Mouse (Mus musculus) testis, adult 2 months (tissue): ENCODE data around the gene Thbs4. TPM values are rescaled to one million over a fixed set of nuclear protein-coding genes. Genes with fewer than 3 reads are reported as not detected.
A peak's percentile ranks its signal among the peaks of the same experiment; 100 is the strongest.

Experiments
- H3K27ac ChIP-seq: fragments of 200-500 bp; 2 replicates; pipeline ENCODE4 v1.5.1; 2012; ENCODE audit warnings: low read depth, low read length; ENCODE audit not compliant: control insufficient read depth, insufficient read depth
- H3K27me3 ChIP-seq: fragments of 200-500 bp; 2 replicates; pipeline ENCODE4 v1.6.1; 2012; ENCODE audit warnings: mild to moderate bottlenecking, low read length, moderate library complexity; ENCODE audit not compliant: control insufficient read depth, insufficient read depth
- H3K36me3 ChIP-seq: fragments of 200-500 bp; 2 replicates; pipeline ENCODE4 v1.6.1; 2012; ENCODE audit warnings: mild to moderate bottlenecking, low read length; ENCODE audit not compliant: control insufficient read depth, insufficient read depth
- H3K4me1 ChIP-seq: fragments of 200-500 bp; 2 replicates; pipeline ENCODE4 v1.6.1; 2012; ENCODE audit warnings: low read length; ENCODE audit not compliant: control insufficient read depth, insufficient read depth
- H3K4me3 ChIP-seq: fragments of 200-500 bp; 2 replicates; pipeline ENCODE4 v1.5.1; 2012; ENCODE audit warnings: low read depth, mild to moderate bottlenecking, low read length, moderate library complexity, mixed read lengths; ENCODE audit not compliant: control insufficient read depth
- CTCF ChIP-seq: fragments of 200-500 bp; IDR thresholded peaks from 2 replicates; pipeline ENCODE4 v1.5.1; 2012; ENCODE audit warnings: low read depth, mild to moderate bottlenecking, inconsistent platforms, low read length, moderate library complexity; ENCODE audit not compliant: control insufficient read depth, insufficient read depth, insufficient replicate concordance
- POLR2A ChIP-seq: fragments of 200-500 bp; IDR thresholded peaks from 2 replicates; pipeline ENCODE4 v1.6.1; 2012; ENCODE audit warnings: low read depth, mild to moderate bottlenecking, inconsistent platforms, low read length, moderate library complexity; ENCODE audit not compliant: control insufficient read depth
- polyA plus RNA-seq: library from polyadenylated mRNA; depleted of rRNA; stranded (reverse); fragments of >200 nt; gene quantifications from 2 replicates; pipeline ENCODE4 v1.2.3, GENCODE M21; 2012

The Thbs4 gene
- polyA plus RNA-seq, 1 experiment: 0.14 TPM

- H3K36me3 ChIP-seq: no peaks in the 10 kb centered on the region
- no peak for TF ChIP-seq POLR2A
- no peak for TF ChIP-seq CTCF
- no peaks in the 10 kb centered on the region for H3K4me1 ChIP-seq
- no peak overlapping the region for H3K4me3 ChIP-seq
- H3K27me3 ChIP-seq: no peaks in the 10 kb centered on the region
- no peak overlapping the region for H3K27ac ChIP-seq
Observed at GRCm38 (mm10) chr13:92759096-92759495, 35.5 kb downstream of the Thbs4 start.

- TF ChIP-seq CTCF (no peak), POLR2A (no peak)
- no peaks in the 10 kb centered on the region for H3K27me3 ChIP-seq
- no peaks in the 10 kb centered on the region for H3K36me3 ChIP-seq
- H3K4me3 ChIP-seq: no peak overlapping the region
- H3K4me1 ChIP-seq: no peaks in the 10 kb centered on the region
- H3K27ac ChIP-seq: no peak overlapping the region
Observed at GRCm38 (mm10) chr13:92757972-92758585, 36.5 kb downstream of the Thbs4 start.

- Histone ChIP-seq H3K27ac (no peak overlapping the region), H3K36me3 (no peaks in the 10 kb centered on the region), H3K4me3 (no peak overlapping the region), H3K4me1 (no peaks in the 10 kb centered on the region), H3K27me3 (no peaks in the 10 kb centered on the region)
- TF ChIP-seq CTCF: no peak
- TF ChIP-seq POLR2A: no peak
Observed at GRCm38 (mm10) chr13:92755036-92755435, 39.6 kb downstream of the Thbs4 start.

- Histone ChIP-seq H3K36me3 (no peaks in the 10 kb centered on the region), H3K27ac (no peak overlapping the region)
Observed at GRCm38 (mm10) chr13:92753676-92754075, 40.9 kb downstream of the Thbs4 start.

DNA sequence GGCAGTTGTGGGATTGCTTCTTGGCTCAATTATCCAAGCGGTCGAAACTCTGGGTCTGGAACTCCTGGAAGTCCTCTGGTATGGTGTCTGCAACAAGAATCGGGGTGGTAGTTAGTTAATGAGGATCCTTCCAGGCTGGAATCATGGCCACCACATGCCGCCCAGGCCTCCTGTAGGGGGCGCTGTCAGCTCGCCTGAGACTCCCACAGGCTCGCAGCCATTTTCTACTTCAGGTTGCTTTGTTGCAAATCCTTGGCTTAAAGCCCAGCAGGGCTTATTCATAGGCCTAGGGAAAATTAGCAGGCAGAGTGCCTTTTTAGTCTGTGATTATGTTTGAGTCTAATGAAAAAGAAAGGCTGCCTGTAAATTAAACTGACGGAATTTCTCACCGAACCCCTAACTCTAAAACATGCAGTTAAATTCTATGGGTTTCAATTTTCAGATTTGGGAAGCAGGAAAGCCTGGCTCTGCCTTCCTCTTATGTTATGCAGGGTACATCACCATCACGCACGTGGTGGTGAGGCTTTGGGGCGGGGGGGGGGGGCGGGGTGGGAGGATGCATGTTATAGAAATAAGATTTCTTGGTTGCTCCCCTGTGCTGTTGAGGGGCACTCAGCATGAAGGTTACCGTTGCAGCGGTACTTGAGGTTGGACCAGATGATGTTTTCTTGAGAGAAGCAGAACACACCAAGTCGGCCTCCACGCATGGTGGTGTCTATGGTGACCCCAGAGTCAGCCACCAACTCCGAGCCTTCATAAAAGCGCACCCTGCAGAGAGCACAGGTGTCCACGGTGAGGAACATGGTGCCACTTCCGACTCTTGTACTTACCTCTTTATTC lies 42.7 kb downstream of the Thbs4 start:
- Histone ChIP-seq H3K27me3 (no peaks in the 10 kb centered on the region), H3K27ac (no peak overlapping the region), H3K36me3 (no peaks in the 10 kb centered on the region), H3K4me3 (no peak overlapping the region), H3K4me1 (no peaks in the 10 kb centered on the region)
- TF ChIP-seq POLR2A: no peak
- peak; percentile 85 for TF ChIP-seq CTCF

More at GRCm38 (mm10) chr13:92753676-92754075, 40.9 kb downstream of the Thbs4 start:
- Histone ChIP-seq H3K4me1 (no peaks in the 10 kb centered on the region), H3K27me3 (no peaks in the 10 kb centered on the region), H3K4me3 (no peak overlapping the region)
- no peak for TF ChIP-seq POLR2A

DNA sequence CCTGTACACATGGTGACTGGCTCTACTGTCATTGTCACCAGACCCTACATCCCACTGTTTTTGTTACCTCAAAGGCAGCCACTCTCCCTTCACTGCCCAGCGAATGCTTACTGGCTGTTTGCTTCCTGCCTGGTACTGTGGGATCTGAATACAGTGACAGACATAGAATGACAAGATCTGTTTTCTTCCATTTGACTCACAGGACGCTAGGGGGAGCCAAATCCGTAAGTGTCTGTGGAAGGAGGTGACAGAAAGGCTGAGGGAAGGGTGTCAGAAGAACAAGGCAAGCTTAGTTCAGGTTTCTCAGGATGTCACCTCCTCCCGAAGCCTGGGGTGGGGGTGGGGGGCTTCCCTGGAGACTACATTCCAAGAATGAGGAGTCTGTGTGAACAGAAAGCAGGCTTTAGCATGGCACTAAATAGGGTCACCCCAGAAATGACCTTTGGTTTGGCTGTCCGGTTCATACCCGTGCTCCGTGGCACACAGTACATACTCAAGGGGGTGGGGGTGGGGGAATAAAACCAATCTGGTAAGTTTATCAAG lies 43.6 kb downstream of the Thbs4 start:
- 0 out of 2 replicates have a peak, but pooled peaks have one; percentile 13 for TF ChIP-seq CTCF
- no peak for TF ChIP-seq POLR2A
- Histone ChIP-seq H3K4me3 (no peak overlapping the region), H3K27me3 (no peaks in the 10 kb centered on the region), H3K4me1 (no peaks in the 10 kb centered on the region), H3K27ac (no peak overlapping the region), H3K36me3 (no peaks in the 10 kb centered on the region)

DNA sequence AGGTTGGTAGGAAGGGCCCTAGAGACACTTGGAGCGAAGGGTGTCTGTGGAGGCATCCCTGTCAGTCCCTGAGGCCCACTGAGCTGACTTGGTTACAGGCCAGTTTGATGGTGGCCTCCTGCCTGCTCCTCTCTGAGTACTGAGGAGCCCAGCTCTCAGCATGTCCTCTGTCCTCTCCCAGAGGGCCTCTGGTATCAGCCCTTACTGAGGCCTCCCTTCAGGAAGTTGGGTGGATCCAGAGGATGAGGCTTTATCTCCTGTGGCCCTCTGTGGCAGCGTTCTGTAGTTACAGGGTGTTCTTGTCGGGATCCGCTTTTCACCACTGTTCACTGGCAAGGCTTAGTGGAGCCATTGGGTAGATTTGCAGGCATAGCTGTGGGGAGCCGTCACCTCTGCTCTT lies 51.3 kb downstream of the Thbs4 start:
- Histone ChIP-seq H3K4me3 (no peak overlapping the region), H3K27ac (no peak overlapping the region), H3K27me3 (no peaks in the 10 kb centered on the region), H3K36me3 (no peaks in the 10 kb centered on the region), H3K4me1 (no peaks in the 10 kb centered on the region)
- TF ChIP-seq CTCF (no peak), POLR2A (no peak)
